Mouse (Mus musculus) cortical plate, adult 2 months (tissue): ENCODE results near the gene Tmem8.

Source experiments
- CTCF ChIP-seq: fragments of 200-500 bp; IDR thresholded peaks from 2 replicates; pipeline ENCODE4 v1.5.1; 2011; ENCODE audit warnings: mild to moderate bottlenecking, control low read depth, low read length; ENCODE audit not compliant: insufficient read depth; ENCODE audit errors: extremely low read depth
- POLR2A ChIP-seq: fragments of 200-500 bp; IDR thresholded peaks from 2 replicates; pipeline ENCODE4 v1.6.1; 2011; ENCODE audit warnings: mild to moderate bottlenecking, low read length, control low read depth; ENCODE audit not compliant: insufficient read depth; ENCODE audit errors: extremely low read depth

- TF ChIP-seq POLR2A (no peak), CTCF (no peak)
Measured at GRCm38 (mm10) chr17:26100166-26100565, 12.9 kb upstream of the Tmem8 start.
